Comparison of ENCODE assay signal across 11 mouse cellular contexts in the genomic region with DNA sequence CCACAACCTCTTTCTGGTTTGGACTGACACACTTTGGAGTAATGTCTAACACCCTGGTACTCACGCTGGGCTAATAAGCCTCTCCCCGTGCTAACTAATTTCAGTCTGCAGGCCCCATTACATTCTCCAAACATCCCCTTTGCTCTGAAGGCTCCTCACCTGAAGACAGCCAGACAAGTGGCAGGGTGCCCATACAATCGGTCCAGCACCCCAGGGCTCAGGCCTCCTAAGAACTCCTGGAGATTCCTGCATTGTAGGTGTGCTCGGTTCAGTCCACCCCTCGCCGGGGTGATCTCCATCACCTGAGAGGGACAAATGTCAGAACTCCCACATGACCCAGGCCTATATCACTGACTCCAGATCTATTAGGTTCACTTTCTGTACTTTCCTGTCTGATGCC. TPM values are rescaled to one million over a fixed set of nuclear protein-coding genes. Genes with fewer than 3 reads are reported as not detected.
DNase-seq lines count a peak whose midpoint lies in the region; ATAC-seq and TF ChIP-seq lines count a peak whose summit lies in the region.
"Had no signal": no experiment of that assay in that cellular context is flagged by ENCODE, and none has a peak within 500 bp of the region (broad histone marks: within the 10 kb centered on the region; RNA-seq: fewer than 3 reads in every experiment).

No protein-coding gene starts in this region.

- no peak for DNase-seq in intestine, embryonic 14.5 days (ENCODE audit: low spot score)
- DNase-seq in CH12.LX (ENCODE audit: extremely low read depth) = no peak
- DNase-seq in embryo, embryonic 10.5 days (ENCODE audit: low spot score) = no peak
- DNase-seq in layer of hippocampus, postnatal 36 days = no peak
- no peak for DNase-seq in cerebellum, adult 2 months
- DNase-seq: heart, postnatal 14 days had no signal

- TF ChIP-seq POLR2A in CH12.LX (IDR thresholded peaks at IDR 0.05; ENCODE audit: low read depth, low read length) = no peak
- no peak for TF ChIP-seq POLR2A in cerebellum, adult 2 months (IDR thresholded peaks at IDR 0.05; ENCODE audit: borderline replicate concordance, insufficient read depth, low read length)

- TF ChIP-seq EP300 in CH12.LX (IDR thresholded peaks at IDR 0.05; ENCODE audit: low read length) = no peak

- H3K9ac ChIP-seq in intestine, embryonic 14.5 days (ENCODE audit: low read length) = no peak overlapping the region
- H3K9ac ChIP-seq in intestine, postnatal 0 days (ENCODE audit: low read depth, low read length) = no peak overlapping the region
- H3K9ac ChIP-seq in CH12.LX (ENCODE audit: insufficient read depth, low read depth) = peak overlapping the region; percentile 90; the same call in 1 of the 2 replicates
- peak overlapping the region; percentile 84 for H3K9ac ChIP-seq in limb, embryonic 13.5 days

- H3K4me3 ChIP-seq in intestine, embryonic 14.5 days (ENCODE audit: low read depth, low read length) = no peak overlapping the region
- no peak overlapping the region for H3K4me3 ChIP-seq in intestine, postnatal 0 days (ENCODE audit: low read depth, low read length)
- H3K4me3 ChIP-seq in CH12.LX (replicated peaks in 1 of 3; ENCODE audit: low read depth in 2 of 3, low read length in 2 of 3, poor library complexity in 1 of 3) = peak overlapping the region in 1 of 3 experiments; percentile 62
- peak overlapping the region; percentile 80 for H3K4me3 ChIP-seq in brown adipose tissue, adult 24 weeks (ENCODE audit: insufficient read depth, low read depth, low read length)
- H3K4me3 ChIP-seq in limb, embryonic 13.5 days = peak overlapping the region; percentile 65
- no peak overlapping the region for H3K4me3 ChIP-seq in cerebellum, adult 2 months (replicated peaks; ENCODE audit: insufficient read depth, low read depth, low read length)

- no peak for ATAC-seq in intestine, embryonic 14.5 days (replicated peaks; ENCODE audit: low FRiP score, low TSS enrichment, low read depth)
- ATAC-seq in intestine, postnatal 0 days = no peak
- no peak for ATAC-seq in limb, embryonic 13.5 days (ENCODE audit: low FRiP score, low read depth)

- H3K27me3 ChIP-seq in intestine, embryonic 14.5 days (replicated peaks; ENCODE audit: control insufficient read depth, insufficient read depth, low read length) = no peaks in the 10 kb centered on the region
- H3K27me3 ChIP-seq in intestine, postnatal 0 days (replicated peaks; ENCODE audit: control insufficient read depth, insufficient read depth, low read length) = no peaks in the 10 kb centered on the region
- H3K27me3 ChIP-seq in CH12.LX (replicated peaks) = no peaks in the 10 kb centered on the region
- H3K27me3 ChIP-seq in limb, embryonic 13.5 days = no peaks in the 10 kb centered on the region
- H3K27me3 ChIP-seq in cerebellum, adult 2 months (ENCODE audit: control insufficient read depth, insufficient read depth, low read length) = no peaks in the 10 kb centered on the region

- no peak overlapping the region for H3K27ac ChIP-seq in intestine, embryonic 14.5 days (ENCODE audit: low read depth)
- H3K27ac ChIP-seq in intestine, postnatal 0 days (ENCODE audit: low read depth, low read length) = no peak overlapping the region
- no peak overlapping the region for H3K27ac ChIP-seq in CH12.LX (ENCODE audit: insufficient read depth, low read depth)
- no peak overlapping the region for H3K27ac ChIP-seq in brown adipose tissue, adult 24 weeks (replicated peaks; ENCODE audit: low read depth, low read length)
- no peak overlapping the region for H3K27ac ChIP-seq in limb, embryonic 13.5 days
- no peak overlapping the region for H3K27ac ChIP-seq in cerebellum, adult 2 months (ENCODE audit: insufficient read depth, low read length)

- H3K4me1 ChIP-seq in intestine, embryonic 14.5 days (replicated peaks; ENCODE audit: control insufficient read depth, insufficient read depth, low read length) = peaks cover 12% of the 10 kb centered on the region
- H3K4me1 ChIP-seq in intestine, postnatal 0 days (replicated peaks; ENCODE audit: control insufficient read depth, insufficient read depth, low read length) = no peaks in the 10 kb centered on the region
- peaks cover 6 to 25% of the 10 kb centered on the region in 2 experiments; a peak in 3 of 4 replicates for H3K4me1 ChIP-seq in CH12.LX (ENCODE audit: control insufficient read depth in 1 of 2, insufficient read depth in 2 of 2)
- H3K4me1 ChIP-seq in brown adipose tissue, adult 24 weeks (ENCODE audit: control insufficient read depth, insufficient read depth, insufficient read length, low read length) = no peaks in the 10 kb centered on the region
- peaks cover 16% of the 10 kb centered on the region for H3K4me1 ChIP-seq in limb, embryonic 13.5 days
- no peaks in the 10 kb centered on the region for H3K4me1 ChIP-seq in cerebellum, adult 2 months (ENCODE audit: control insufficient read depth, insufficient read depth, low read length)

- in situ Hi-C loops in CH12.LX (cut with MboI; ENCODE audit: low pct_ligation_motif_present, low pct_unique_long_range_greater_than_20kb, low sequenced_read_pairs) = no loop called here

- H3K79me2 ChIP-seq in CH12.LX (replicated peaks; ENCODE audit: control insufficient read depth, extremely low read depth, insufficient read depth, poor library complexity, severe bottlenecking) = no peaks in the 10 kb centered on the region

- 86% methylated on average over 6 of the region's 6 CpGs for WGBS in intestine, embryonic 14.5 days
- WGBS in intestine, postnatal 0 days = 84% methylated on average over 6 of the region's 6 CpGs
- WGBS in limb, embryonic 13.5 days = 90% methylated on average over 6 of the region's 6 CpGs
- 85% methylated on average over 6 of the region's 6 CpGs for WGBS in cerebellum, adult 2 months

- no peaks in the 10 kb centered on the region for H3K9me3 ChIP-seq in intestine, embryonic 14.5 days (ENCODE audit: control insufficient read depth, low read length)
- no peaks in the 10 kb centered on the region for H3K9me3 ChIP-seq in intestine, postnatal 0 days (ENCODE audit: control insufficient read depth)
- H3K9me3 ChIP-seq in CH12.LX (replicated peaks; ENCODE audit: low read length) = no peaks in the 10 kb centered on the region
- H3K9me3 ChIP-seq in limb, embryonic 13.5 days = no peaks in the 10 kb centered on the region

- TF ChIP-seq CTCF in intestine, postnatal 0 days (IDR thresholded peaks at IDR 0.05; ENCODE audit: low read depth) = no peak
- TF ChIP-seq CTCF in CH12.LX (conservative IDR thresholded peaks at IDR 0.05 in 1 of 2, IDR thresholded peaks at IDR 0.05 in 1 of 2; ENCODE audit: low read depth in 2 of 2, low read length in 2 of 2) = no peak
- TF ChIP-seq CTCF in cerebellum, adult 2 months (IDR thresholded peaks at IDR 0.05; ENCODE audit: borderline replicate concordance, insufficient read depth, low read depth, low read length) = no peak

- H3K4me2 ChIP-seq in intestine, embryonic 14.5 days (ENCODE audit: low read length) = peak overlapping the region; percentile 67
- no peak overlapping the region for H3K4me2 ChIP-seq in intestine, postnatal 0 days (replicated peaks; ENCODE audit: low read depth)
- H3K4me2 ChIP-seq in CH12.LX (ENCODE audit: insufficient read depth, low read depth, poor library complexity, severe bottlenecking) = peak overlapping the region; percentile 55; the same call in 1 of the 2 replicates
- H3K4me2 ChIP-seq in limb, embryonic 13.5 days (replicated peaks) = peak overlapping the region; percentile 91

- dilution Hi-C loops in CH12.LX (cut with MboI; ENCODE audit: extremely low pct_ligation_motif_present, extremely low pct_unique_long_range_greater_than_20kb, low sequenced_read_pairs) = no loop called here

- TF ChIP-seq RAD21 in CH12.LX (IDR thresholded peaks at IDR 0.05; ENCODE audit: low read depth, low read length) = no peak

- peaks cover 25% of the 10 kb centered on the region for H3K36me3 ChIP-seq in intestine, embryonic 14.5 days (ENCODE audit: control insufficient read depth, insufficient read depth, low read length)
- H3K36me3 ChIP-seq in intestine, postnatal 0 days (ENCODE audit: control insufficient read depth, insufficient read depth) = peaks cover 15% of the 10 kb centered on the region
- peaks cover 16 to 35% of the 10 kb centered on the region in 2 experiments for H3K36me3 ChIP-seq in CH12.LX (replicated peaks in 1 of 2; ENCODE audit: control insufficient read depth in 1 of 2, insufficient read depth in 1 of 2, low read length in 1 of 2)
- H3K36me3 ChIP-seq in limb, embryonic 13.5 days = peaks cover 27% of the 10 kb centered on the region

RNA-seq across cellular contexts. Expression of gene Gtf2h4, which starts 1.0 kb away (rescaled TPM):
- polyA plus RNA-seq in intestine, embryonic 14.5 days (2014; fragmentation: Nextera tagmentation; extraction: Ambion mirVana) = 47.2 and 49.9 TPM in 2 replicates
- 16.9 and 18.1 TPM in 2 replicates for polyA plus RNA-seq in intestine, postnatal 0 days (2015; fragmentation: Nextera tagmentation; extraction: Ambion mirVana)
- total RNA-seq in CH12.LX (2012; rRNA removed) = 51.7 and 55.7 TPM in 2 replicates
- 35.3 and 40.7 TPM in 2 replicates for total RNA-seq in CH12.LX (2014; rRNA removed)
- 40.0 and 40.4 TPM in 2 replicates for polyA plus RNA-seq in CH12.LX (2012; ENCODE audit: insufficient read length, low read depth)
- polyA plus RNA-seq in brown adipose tissue, adult 24 weeks (2012; ENCODE audit: insufficient read depth, insufficient read length, missing spikeins) = 16.3 and 19.0 TPM in 2 replicates
- polyA plus RNA-seq in limb, embryonic 13.5 days (2015; fragmentation: Nextera tagmentation; extraction: Ambion mirVana) = 45.3 and 48.0 TPM in 2 replicates
- 10 to 100 TPM; 31.1 to 32.1 TPM for total RNA-seq in layer of hippocampus, postnatal 36 days (2021)
- 30.7 and 34.8 TPM in 2 replicates for polyA plus RNA-seq in cerebellum, adult 2 months (2012; rRNA removed)

RNA-seq across cellular contexts. Expression of gene Vars2, which starts 5.1 kb away (rescaled TPM):
- polyA plus RNA-seq in intestine, embryonic 14.5 days (2014; fragmentation: Nextera tagmentation; extraction: Ambion mirVana) = 16.0 and 18.1 TPM in 2 replicates
- 6.0 and 6.3 TPM in 2 replicates for polyA plus RNA-seq in intestine, postnatal 0 days (2015; fragmentation: Nextera tagmentation; extraction: Ambion mirVana)
- 26.3 and 30.3 TPM in 2 replicates for total RNA-seq in CH12.LX (2012; rRNA removed)
- total RNA-seq in CH12.LX (2014; rRNA removed) = 14.0 and 16.5 TPM in 2 replicates
- 23.0 and 26.6 TPM in 2 replicates for polyA plus RNA-seq in CH12.LX (2012; ENCODE audit: insufficient read length, low read depth)
- 18.1 and 18.5 TPM in 2 replicates for polyA plus RNA-seq in brown adipose tissue, adult 24 weeks (2012; ENCODE audit: insufficient read depth, insufficient read length, missing spikeins)
- 17.8 and 21.0 TPM in 2 replicates for polyA plus RNA-seq in limb, embryonic 13.5 days (2015; fragmentation: Nextera tagmentation; extraction: Ambion mirVana)
- total RNA-seq in layer of hippocampus, postnatal 36 days (2021) = 10 to 100 TPM; 41.8 to 43.4 TPM
- polyA plus RNA-seq in cerebellum, adult 2 months (2012; rRNA removed) = 35.5 and 35.9 TPM in 2 replicates

RNA-seq across cellular contexts. Expression of gene Mucl3, which starts 29.0 kb away (rescaled TPM):
- 0.39 and 0.77 TPM in 2 replicates for polyA plus RNA-seq in intestine, embryonic 14.5 days (2014; fragmentation: Nextera tagmentation; extraction: Ambion mirVana)
- polyA plus RNA-seq in intestine, postnatal 0 days (2015; fragmentation: Nextera tagmentation; extraction: Ambion mirVana) = 2.8 and 16.7 TPM in 2 replicates
- total RNA-seq in CH12.LX (2012; rRNA removed) (0.80 and 1.3 TPM in 2 replicates), CH12.LX (2014; rRNA removed) (0.08 and 0.11 TPM in 2 replicates)
- polyA plus RNA-seq in CH12.LX (2012; ENCODE audit: insufficient read length, low read depth) = 0.34 TPM in 2 replicates
- polyA plus RNA-seq in brown adipose tissue, adult 24 weeks (2012; ENCODE audit: insufficient read depth, insufficient read length, missing spikeins) = not detected in 2 replicates
- 0.11 and 0.24 TPM in 2 replicates for polyA plus RNA-seq in limb, embryonic 13.5 days (2015; fragmentation: Nextera tagmentation; extraction: Ambion mirVana)
- total RNA-seq in layer of hippocampus, postnatal 36 days (2021) = not detected
- not detected in 2 replicates for polyA plus RNA-seq in cerebellum, adult 2 months (2012; rRNA removed)
- total RNA-seq: heart, postnatal 14 days; left cerebral cortex, adult 18-20 months had no signal

RNA-seq across cellular contexts. Expression of gene Ddr1, which starts 31.9 kb away (rescaled TPM):
- polyA plus RNA-seq in intestine, embryonic 14.5 days (2014; fragmentation: Nextera tagmentation; extraction: Ambion mirVana) = 44.6 and 45.1 TPM in 2 replicates
- polyA plus RNA-seq in intestine, postnatal 0 days (2015; fragmentation: Nextera tagmentation; extraction: Ambion mirVana) = 27.8 and 30.0 TPM in 2 replicates
- total RNA-seq in CH12.LX (2012; rRNA removed) (3.5 and 3.6 TPM in 2 replicates), CH12.LX (2014; rRNA removed) (0.83 and 1.3 TPM in 2 replicates)
- polyA plus RNA-seq in CH12.LX (2012; ENCODE audit: insufficient read length, low read depth) = 3.0 and 3.1 TPM in 2 replicates
- polyA plus RNA-seq in brown adipose tissue, adult 24 weeks (2012; ENCODE audit: insufficient read depth, insufficient read length, missing spikeins) = 4.2 and 4.5 TPM in 2 replicates
- 47.1 and 57.9 TPM in 2 replicates for polyA plus RNA-seq in limb, embryonic 13.5 days (2015; fragmentation: Nextera tagmentation; extraction: Ambion mirVana)
- total RNA-seq in layer of hippocampus, postnatal 36 days (2021) = 10 to 100 TPM; 62.7 to 63.9 TPM
- 76.7 and 76.9 TPM in 2 replicates for polyA plus RNA-seq in cerebellum, adult 2 months (2012; rRNA removed)

RNA-seq across cellular contexts. Expression of gene Gm9573, which starts 46.1 kb away (rescaled TPM):
- polyA plus RNA-seq in intestine, embryonic 14.5 days (2014; fragmentation: Nextera tagmentation; extraction: Ambion mirVana) = not detected in 2 replicates
- not detected in 2 replicates for polyA plus RNA-seq in intestine, postnatal 0 days (2015; fragmentation: Nextera tagmentation; extraction: Ambion mirVana)
- total RNA-seq in CH12.LX (2012; rRNA removed) = not detected in 2 replicates
- total RNA-seq in CH12.LX (2014; rRNA removed) = not detected in 2 replicates
- polyA plus RNA-seq in CH12.LX (2012; ENCODE audit: insufficient read length, low read depth) = not detected in 2 replicates
- polyA plus RNA-seq in brown adipose tissue, adult 24 weeks (2012; ENCODE audit: insufficient read depth, insufficient read length, missing spikeins) = not detected in 2 replicates
- polyA plus RNA-seq in limb, embryonic 13.5 days (2015; fragmentation: Nextera tagmentation; extraction: Ambion mirVana) = not detected in 2 replicates
- not detected for total RNA-seq in layer of hippocampus, postnatal 36 days (2021)
- not detected in 2 replicates for polyA plus RNA-seq in cerebellum, adult 2 months (2012; rRNA removed)
- total RNA-seq: heart, postnatal 14 days; left cerebral cortex, adult 18-20 months had no signal
- polyA plus RNA-seq: small intestine, adult 2 months had no signal

Comparison
In these comparisons a context has a peak if more than half of its experiments do, and no peak if none do; other contexts are left out.
1. H3K4me3 ChIP-seq: peak in brown adipose tissue, adult 24 weeks (single experiment) and limb, embryonic 13.5 days (single experiment); none in intestine, embryonic 14.5 days (single experiment), intestine, postnatal 0 days (single experiment) and cerebellum, adult 2 months (single experiment).
2. H3K9ac ChIP-seq: peak in CH12.LX (single experiment) and limb, embryonic 13.5 days (single experiment); none in intestine, embryonic 14.5 days (single experiment) and intestine, postnatal 0 days (single experiment).